Mouse (Mus musculus) gastrocnemius, adult 18-20 months (tissue): ENCODE data around the gene Irf2. TPM values are rescaled to one million over a fixed set of nuclear protein-coding genes. Genes with fewer than 3 reads are reported as not detected.

Experiments used
- DNase-seq: peaks from one replicate; pipeline ENCODE4 v3.0.0; 2021; ENCODE audit warnings: low spot score
- total RNA-seq, 2 experiments: library from RNA; stranded (reverse); gene quantifications; 2 replicates each; pipeline ENCODE4 v1.2.3; 2021

Gene Irf2
- total RNA-seq, 2 experiments from 2014 or later: 34.9 to 42.3 TPM

GRCm38 (mm10) chr8:46755731-46756333 lies 16.3 kb downstream of the Irf2 start:
- DNase-seq: no peak

GRCm38 (mm10) chr8:46757613-46758012 lies 18.1 kb downstream of the Irf2 start:
- DNase-seq: no peak

DNA sequence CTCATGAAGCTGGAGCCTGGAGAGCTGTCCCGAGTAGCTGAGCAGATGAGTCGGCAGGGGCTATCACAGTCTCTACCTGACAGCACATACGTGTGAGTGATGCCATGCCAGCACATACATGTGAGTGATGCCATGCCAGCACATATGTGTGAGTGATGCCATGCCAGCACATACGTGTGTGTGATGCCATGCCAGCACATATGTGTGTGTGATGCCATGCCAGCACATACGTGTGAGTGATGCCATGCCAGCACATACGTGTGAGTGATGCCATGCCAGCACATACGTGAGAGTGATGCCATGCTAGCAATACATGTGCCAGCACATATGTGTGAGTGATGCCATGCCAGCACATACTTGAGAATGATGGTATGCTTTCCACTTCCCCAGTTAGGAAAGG lies 18.6 kb downstream of the Irf2 start:
- no peak for DNase-seq

GRCm38 (mm10) chr8:46758676-46759075 lies 19.1 kb downstream of the Irf2 start:
- DNase-seq: no peak

GRCm38 (mm10) chr8:46759562-46759961 lies 20.0 kb downstream of the Irf2 start:
- no peak for DNase-seq

DNA sequence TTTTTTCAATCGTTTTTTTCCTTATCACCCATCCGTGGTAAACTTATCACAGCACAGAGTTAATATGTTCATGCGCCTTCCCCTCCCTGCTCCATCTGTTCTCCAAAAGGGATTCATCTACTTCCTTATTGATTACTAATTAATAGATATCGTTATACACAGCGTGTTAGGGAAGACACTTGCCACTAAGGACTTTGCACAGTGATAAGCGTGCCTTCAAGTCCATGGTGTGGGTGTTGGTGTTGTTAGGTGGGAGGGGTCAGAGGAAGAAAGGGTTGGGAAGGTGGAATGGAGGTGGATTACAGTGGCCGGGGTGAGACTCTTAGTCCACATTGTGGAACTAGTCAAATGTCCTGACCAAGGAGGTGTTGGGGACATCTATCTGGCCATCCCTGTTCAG lies 21.2 kb downstream of the Irf2 start:
- no peak for DNase-seq

GRCm38 (mm10) chr8:46761454-46761853 lies 21.9 kb downstream of the Irf2 start:
- no peak for DNase-seq

DNA sequence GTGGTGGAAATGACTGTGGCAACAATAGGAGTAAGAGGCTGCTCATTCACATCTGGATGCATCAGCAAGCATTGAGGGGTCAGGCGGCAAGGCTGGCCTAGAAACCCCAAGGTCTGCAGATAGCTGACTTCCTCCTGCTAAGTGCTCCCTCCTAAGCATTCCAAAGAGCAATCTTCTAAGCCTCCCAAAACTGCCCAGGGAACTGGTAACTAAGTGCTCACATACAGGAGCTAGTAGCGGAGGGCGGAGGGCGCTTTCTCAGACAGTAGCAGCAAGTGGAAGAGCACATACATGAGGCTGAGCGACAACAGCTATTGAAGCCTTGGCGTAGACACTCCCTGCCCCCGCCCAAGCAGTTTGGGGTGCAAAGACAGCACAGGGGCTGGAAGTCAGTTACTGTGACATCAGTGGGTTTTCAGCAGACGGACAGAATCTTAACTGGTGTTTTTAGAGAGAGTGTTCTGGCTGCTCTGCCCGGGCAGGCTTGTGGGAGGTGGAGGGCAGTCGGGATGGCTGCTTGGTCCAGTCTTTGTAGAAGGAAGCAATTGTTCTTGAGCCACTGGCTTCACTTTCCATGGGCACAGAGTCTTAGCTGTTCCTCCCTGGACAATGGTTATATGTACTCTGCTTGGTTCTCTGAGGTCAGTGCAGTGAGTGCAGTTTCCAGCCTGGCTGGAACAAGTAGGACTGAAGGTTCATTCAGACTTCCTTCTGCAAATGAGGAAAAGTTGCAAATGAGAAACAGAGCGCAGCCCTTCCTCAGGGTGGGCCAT lies 30.1 kb downstream of the Irf2 start:
- no peak for DNase-seq

DNA sequence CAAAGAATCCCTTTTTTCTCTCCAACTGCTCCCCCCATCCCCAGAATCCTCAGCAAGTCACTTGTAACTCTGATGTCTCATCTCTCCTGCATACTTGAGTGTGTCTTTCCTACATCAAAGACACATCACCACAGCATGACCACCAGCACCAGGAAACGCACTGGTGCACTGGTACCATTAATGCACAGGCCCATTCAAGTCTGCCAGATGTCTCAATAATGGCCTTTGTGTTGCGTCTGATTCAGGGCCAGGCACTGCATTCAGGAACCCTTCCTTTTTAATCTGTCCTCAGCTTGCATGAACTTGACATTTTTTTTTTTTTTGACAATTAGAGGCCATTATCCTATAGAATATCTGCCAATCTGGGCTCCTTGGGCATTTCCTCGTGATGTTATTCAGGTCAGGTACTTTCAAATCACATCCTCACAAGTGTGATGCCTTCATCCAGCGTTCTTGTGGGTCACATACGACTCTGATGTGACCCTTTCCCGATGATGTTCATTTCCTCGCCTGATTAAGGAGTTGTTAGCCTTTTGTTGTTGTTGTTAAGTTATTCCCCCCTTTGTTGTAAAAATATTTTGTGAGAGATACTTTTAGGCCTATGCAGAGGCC lies 31.5 kb downstream of the Irf2 start:
- no peak for DNase-seq

- DNase-seq: no peak
Observed at GRCm38 (mm10) chr8:46772801-46773200, 33.3 kb downstream of the Irf2 start.

GRCm38 (mm10) chr8:46777760-46778460 lies 38.4 kb downstream of the Irf2 start:
- peak; percentile 31 for DNase-seq

DNA sequence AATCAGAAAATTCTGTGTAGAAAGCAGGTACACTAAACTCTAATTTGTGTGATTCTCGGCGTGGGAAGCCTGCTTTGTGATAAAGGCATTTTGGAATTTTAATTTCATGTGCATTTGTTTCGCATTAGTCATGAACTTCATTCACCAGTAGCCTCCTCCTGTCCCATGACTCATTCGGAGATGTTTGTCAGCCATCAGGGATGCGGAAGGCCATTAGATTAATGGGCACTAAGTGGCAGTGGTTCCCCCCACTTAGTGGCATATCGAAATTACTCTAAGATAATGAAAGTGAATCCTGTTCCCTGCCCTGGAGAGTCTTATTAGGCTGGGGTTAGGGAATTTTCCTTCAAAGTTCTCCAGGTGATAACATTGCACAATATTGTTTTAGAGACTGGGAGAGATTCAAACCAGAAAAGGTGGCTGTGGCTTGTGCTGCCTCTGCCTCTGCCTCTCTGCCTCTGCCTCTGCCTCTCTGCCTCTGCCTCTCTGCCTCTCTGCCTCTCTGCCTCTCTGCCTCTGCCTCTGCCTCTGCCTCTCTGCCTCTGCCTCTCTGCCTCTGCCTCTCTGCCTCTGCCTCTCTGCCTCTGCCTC lies 41.6 kb downstream of the Irf2 start:
- no peak for DNase-seq

GRCm38 (mm10) chr8:46782254-46782653 lies 42.7 kb downstream of the Irf2 start:
- no peak for DNase-seq

DNA sequence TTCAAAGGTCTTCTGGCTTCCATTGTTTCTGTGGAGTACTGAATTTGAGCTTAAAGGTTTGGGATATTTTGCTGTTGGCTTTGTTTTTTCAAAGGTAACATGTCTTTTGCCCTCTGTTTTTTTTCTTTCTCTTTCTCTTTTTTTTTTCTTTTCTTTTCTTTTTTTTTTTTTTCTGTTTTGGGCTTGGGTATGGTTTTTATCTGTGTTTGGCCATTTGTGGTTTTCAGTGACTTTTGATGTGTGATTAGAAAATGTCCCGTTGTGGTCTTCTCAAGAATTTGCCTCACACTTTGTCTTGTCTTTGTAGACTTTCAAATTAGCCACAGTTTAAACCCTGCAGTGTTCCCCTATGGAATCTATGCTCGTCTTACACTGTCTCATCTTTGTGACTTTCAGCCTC lies 45.5 kb downstream of the Irf2 start:
- DNase-seq: no peak

GRCm38 (mm10) chr8:46785926-46786325 lies 46.4 kb downstream of the Irf2 start:
- no peak for DNase-seq

- DNase-seq: no peak
Observed at GRCm38 (mm10) chr8:46789091-46789881, 49.8 kb downstream of the Irf2 start.

- no peak for DNase-seq
Observed at GRCm38 (mm10) chr8:46791664-46792371, 52.3 kb downstream of the Irf2 start.

GRCm38 (mm10) chr8:46792653-46793052 lies 53.1 kb downstream of the Irf2 start:
- DNase-seq: no peak

DNA sequence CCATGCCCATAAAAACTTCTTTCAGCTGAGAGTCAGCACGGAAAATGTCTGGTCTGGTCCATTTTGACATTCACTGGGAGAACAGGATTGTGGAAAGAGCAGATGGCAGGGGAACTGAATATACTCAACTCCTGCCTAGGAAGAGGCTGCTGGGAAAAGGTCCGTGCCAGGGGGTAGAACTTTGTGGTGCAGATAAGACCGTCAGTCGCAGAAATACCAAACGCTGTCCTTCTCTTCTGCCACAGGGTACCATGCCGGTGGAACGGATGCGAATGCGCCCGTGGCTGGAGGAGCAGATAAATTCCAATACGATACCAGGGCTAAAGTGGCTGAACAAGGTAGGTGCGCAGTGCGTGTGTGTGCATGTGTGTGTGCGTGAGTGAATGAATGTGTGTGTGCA lies 53.7 kb downstream of the Irf2 start:
- DNase-seq: no peak

DNA sequence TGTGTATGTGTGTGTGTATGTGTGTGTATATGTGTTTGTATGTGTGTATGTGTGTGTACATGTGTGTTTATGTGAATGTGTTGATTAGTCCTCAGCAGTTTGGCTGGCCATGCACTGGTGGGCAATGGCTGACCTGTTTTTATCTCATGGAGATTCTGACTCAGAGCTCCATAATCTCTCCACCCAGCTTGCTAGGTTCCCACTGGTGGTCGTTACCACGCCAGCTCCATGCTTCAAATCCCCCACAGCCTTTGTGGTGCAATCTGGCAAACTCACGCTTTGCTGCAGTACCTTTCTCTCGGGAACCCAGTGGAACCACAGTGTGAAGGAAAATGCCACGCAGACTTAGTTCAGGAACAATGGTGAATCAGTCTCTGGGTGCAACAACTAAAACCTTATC lies 54.8 kb downstream of the Irf2 start:
- no peak for DNase-seq
